Mouse (Mus musculus) spleen, postnatal 10 days (tissue): ENCODE results near the gene Cldn7.

Experiments
- DNase-seq, 2 experiments: peaks; one replicate each; pipeline ENCODE4 v3.0.0; 2021 to 2022; ENCODE audit warnings: low spot score in 2 of 2

Cldn7 gene

GRCm38 (mm10) chr11:69990850-69991691, 26.5 kb downstream of the Cldn7 start, which contains the start of gene Gabarap:
TSS of gene Gabarap (plus strand) at chr11:69991143.
- DNase-seq = peak; percentile 92 to 97

DNA sequence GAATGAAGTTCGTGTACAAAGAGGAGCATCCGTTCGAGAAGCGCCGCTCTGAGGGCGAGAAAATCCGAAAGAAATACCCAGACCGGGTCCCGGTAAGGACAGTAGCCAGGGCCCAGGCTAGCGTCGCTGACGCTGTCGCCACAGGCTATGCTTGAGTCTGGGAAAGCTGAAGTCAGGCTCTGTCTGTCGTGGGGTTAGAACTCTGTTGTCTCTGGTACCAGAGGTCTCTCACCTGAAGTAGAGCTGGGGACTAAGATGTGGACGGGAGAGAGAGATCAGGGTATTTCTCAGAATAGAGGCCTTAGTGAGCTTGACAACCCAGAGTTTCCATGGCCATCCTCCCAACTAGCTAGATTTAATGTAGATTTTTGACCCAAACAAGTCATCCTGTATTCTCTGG, 27.1 kb downstream of the Cldn7 start:
- DNase-seq = no peak

DNA sequence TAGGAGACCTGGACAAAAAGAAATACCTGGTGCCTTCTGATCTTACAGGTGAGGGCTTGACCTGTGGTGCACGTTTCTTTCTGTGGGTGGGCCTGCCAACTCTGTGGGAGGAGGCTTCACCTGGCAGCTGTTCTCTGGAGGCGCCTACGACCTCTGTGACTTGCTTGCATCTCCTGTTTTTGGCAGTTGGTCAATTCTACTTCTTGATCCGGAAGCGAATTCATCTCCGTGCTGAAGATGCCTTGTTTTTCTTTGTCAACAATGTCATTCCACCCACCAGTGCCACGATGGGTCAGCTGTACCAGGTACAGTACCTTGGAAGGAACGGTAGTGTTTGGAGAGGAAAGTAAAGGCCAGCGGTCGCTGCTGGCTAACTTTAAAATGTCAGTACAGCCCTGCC, 27.8 kb downstream of the Cldn7 start:
- DNase-seq = no peak

DNA sequence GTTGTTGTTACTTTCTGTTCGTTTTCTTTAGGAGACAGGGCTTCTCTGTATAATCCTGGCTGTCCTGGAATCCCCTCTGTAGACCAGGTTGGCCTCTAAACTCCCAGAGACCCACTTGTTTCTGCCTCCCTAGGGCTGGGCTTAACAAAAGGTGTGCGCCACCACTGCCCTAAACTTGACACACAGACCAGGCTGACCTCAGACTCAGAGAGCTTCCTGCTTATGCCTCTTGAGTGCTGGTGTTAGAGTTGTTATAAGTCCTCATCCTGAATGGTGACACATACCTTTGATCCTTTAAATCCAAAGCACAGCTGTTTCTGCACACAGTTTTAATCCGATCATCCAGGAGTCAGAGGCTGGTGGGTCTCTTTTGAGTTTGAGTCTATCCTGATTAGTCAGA, 28.4 kb downstream of the Cldn7 start:
- DNase-seq = no peak

GRCm38 (mm10) chr11:69994401-69995090, 30.0 kb downstream of the Cldn7 start:
- DNase-seq = no peak

DNA sequence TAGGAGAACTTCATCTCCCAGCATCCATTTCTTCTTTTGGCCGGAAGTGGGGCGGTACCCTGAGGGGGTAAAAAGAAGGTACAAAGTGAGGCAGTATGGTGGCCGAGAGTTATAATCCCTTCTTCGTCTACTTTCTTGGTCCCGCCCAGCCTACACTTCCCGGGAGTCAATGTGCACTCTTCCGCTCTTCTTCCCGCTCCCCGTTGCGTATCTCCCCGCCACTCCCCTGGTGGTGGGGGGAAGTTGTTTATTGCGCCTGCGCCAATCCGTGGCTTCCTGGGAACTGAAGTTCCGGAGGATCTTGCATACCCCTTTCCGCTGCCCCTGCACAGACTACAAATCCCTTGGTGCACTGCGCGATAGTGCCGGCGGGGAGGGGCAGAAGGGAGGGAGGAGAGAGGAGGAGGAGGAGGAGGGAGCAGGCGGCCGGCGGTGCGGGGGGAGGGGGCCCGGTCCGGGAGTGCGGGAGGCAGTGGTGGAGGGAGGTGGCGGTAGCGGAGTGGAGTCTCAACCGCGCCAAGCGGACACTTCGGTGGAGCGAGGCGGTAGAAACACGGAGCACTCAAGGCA, 30.9 kb downstream of the Cldn7 start, which contains the start of gene Phf23:
Phf23 (plus strand) TSS at position 387 of the 570 bp plus-strand sequence.
- DNase-seq = peak; percentile 89 to 96

DNA sequence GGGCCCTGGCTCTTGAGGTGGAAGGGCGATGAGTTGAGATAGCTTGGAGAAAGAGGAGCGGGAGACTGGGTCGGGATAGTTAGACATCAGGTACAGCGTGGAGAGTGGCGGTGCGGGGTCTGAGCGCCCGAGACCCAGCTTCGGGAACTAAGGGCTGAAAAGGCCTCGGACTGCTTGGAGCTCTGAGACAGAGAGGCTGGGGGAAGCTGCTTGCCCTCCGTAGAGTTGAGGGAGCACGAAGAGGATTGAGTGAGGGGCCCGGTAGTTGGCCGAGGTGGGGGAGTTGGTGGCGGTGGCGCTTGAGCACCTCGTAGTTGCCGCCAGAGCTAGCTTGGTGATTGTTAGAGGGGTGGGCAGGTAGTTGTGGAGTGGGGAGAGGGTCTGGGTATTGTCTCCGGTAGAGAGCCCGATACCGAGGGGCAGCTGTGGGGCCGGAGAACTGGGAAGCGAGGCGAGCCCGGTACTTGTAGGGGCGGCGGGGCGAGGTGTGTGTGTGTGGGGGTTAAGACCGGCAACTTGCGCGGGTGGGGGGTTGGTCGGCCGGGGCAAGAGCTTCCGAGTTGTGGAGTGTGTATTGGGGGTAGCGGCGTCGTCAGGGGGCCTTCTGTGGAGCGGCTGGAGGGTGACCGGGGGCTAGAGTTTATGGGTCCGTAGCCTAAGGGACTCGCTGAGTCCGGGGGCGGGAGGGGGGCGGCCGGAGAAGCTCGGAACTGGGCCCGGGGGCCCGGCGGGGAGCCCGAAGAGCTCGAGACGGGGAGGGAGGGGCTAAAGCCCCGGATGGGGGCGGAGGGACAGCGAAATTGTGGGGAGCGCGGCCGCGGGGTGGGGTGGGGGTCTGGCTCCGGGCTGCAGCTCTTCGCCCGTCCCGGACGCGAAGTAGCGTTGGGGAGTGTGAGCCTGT, 31.8 kb downstream of the Cldn7 start:
- peak; percentile 68 to 75 for DNase-seq

GRCm38 (mm10) chr11:69997070-69997509, 32.5 kb downstream of the Cldn7 start:
- peak; percentile 84 to 94 for DNase-seq

DNA sequence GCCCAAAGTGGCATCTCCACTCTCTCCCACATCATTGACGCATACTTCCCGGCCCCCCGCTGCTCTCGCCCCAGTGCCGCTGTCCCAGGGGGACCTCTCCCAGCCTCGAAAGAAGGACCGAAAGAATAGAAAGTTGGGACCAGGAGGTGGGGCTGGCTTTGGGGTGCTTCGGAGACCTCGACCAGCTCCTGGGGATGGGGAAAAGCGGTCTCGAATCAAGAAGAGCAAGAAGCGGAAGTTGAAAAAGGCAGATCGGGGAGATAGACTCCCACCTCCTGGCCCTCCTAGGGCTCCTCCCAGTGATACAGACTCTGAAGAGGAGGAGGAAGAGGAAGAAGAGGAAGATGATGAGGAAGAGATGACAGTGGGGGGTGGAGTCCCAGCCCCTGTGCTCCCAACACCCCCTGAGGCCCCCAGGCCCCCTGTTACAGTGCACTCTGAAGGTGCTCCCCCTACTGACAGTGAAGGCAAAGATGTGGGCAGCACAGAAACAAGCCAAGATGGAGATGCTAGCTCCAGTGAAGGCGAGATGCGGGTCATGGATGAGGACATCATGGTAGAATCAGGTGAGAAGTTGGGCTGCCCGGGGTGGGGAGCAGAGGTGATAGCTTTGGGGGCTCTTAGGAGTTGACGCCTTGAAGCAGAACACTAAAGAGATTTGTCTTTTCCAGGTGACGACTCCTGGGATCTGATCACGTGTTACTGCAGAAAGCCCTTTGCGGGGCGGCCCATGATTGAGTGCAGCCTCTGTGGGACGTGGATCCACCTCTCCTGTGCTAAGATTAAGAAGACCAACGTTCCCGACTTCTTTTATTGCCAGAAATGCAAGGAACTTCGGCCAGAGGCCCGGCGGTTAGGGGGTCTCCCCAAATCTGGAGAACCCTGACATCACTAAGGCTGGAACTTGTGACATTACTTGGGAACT, 34.2 kb downstream of the Cldn7 start:
- no peak for DNase-seq

DNA sequence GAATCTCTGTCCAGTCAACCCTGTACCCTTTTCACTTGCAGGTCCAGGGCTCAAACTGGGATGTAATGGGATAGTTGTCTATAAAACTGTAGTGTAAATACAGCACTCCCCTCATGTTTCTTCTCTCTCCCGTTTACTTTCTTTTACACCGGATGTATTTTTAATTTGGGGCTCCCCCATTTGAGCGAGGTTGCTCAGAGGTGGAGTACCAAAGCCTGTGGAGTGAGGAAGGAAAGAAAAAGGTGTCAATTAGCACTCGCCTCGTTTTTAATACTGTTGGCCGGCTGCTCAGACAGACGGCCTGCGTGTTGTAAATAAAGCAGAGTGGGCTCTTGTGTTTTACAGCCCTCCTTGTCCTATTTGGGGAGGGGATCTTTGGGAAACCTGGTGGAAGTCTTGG, 35.1 kb downstream of the Cldn7 start:
- DNase-seq = no peak

GRCm38 (mm10) chr11:70000396-70000898, 35.9 kb downstream of the Cldn7 start, which contains the start of gene Dvl2:
TSS of gene Dvl2 (plus strand) at chr11:70000595.
- peak; percentile 73 to 92 for DNase-seq

- DNase-seq = no peak
These were observed 36.6 kb downstream of the Cldn7 start for GRCm38 (mm10) chr11:70001159-70001558.

DNA sequence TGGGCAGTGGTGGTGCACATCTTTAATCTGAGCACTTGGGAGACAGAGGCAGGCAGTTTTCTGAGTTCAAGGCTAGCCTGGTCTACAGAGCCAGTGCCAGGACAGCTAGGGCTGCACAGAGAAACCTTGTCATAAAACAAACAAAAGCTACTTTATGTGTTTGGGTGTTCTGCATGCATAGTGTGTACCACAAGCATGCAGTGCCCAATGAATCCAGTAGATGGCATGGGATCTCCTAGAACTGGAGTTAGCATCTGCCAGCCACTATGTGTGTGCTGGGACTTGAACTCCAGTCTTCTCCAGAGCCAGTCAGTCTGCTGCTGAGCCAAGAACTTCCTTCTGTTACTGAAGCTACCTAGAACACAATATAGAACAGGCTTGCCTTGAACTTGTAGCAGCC, 37.3 kb downstream of the Cldn7 start:
- peak in 1 of 2 experiments; percentile 80 for DNase-seq

GRCm38 (mm10) chr11:70002471-70002870, 37.9 kb downstream of the Cldn7 start:
- DNase-seq = no peak

- DNase-seq = peak in 1 of 2 experiments; percentile 52
These were observed 40.9 kb downstream of the Cldn7 start for GRCm38 (mm10) chr11:70005521-70005920.

GRCm38 (mm10) chr11:70010033-70010432, 45.5 kb downstream of the Cldn7 start:
- no peak for DNase-seq

- DNase-seq = no peak
These were observed 46.0 kb downstream of the Cldn7 start for GRCm38 (mm10) chr11:70010548-70010947.

GRCm38 (mm10) chr11:70010961-70011360, 46.4 kb downstream of the Cldn7 start:
- DNase-seq = no peak

GRCm38 (mm10) chr11:70012931-70013330, 48.4 kb downstream of the Cldn7 start:
- no peak for DNase-seq

DNA sequence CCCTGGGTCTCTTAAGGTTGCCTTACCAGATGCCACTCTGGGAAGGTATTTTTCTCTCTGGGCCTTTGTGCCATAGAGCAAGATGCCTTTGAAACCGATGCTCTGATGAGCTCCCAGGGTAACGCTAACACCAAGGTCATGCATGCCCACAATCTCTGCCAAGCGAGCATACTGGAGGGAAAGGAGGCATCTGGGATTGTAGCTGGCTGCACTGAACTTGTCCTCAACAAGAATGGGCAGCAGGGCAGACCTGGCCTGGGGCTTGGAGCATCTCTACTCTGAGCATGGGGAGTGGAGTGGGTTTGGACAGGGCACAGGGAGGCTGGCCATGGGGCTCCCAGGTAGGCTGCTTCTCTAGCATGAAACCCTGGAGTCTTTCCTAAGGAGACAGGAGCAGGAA, 48.8 kb downstream of the Cldn7 start:
- DNase-seq = no peak
